Mouse (Mus musculus) CD4-positive, CD25-positive, alpha-beta regulatory T cell, adult 4 months (primary cell): ENCODE measurements around the gene Fubp1. TPM values are rescaled to one million over a fixed set of nuclear protein-coding genes. Genes with fewer than 3 reads are reported as not detected.

ENCODE experiments used
- ATAC-seq: one replicate; pipeline ENCODE4 v1.8.0; 2017
- polyA plus RNA-seq, 2 experiments: library from polyadenylated mRNA; unstranded; fragments of 100-300 nt; shearing (Covaris generic); gene quantifications; one replicate each; pipeline ENCODE4 v1.2.1; 2017

The Fubp1 gene
- polyA plus RNA-seq, 2 experiments from 2014 or later = 256 to 262 TPM

- ATAC-seq = no peak
Measured at GRCm38 (mm10) chr3:152282126-152282525, 71.9 kb downstream of the Fubp1 start.

- no peak for ATAC-seq
Measured at GRCm38 (mm10) chr3:152284306-152284705, 74.1 kb downstream of the Fubp1 start.

GRCm38 (mm10) chr3:152284759-152285158, 74.5 kb downstream of the Fubp1 start:
- ATAC-seq = no peak

Other genes starting within 250 kb of the Fubp1 start
- not detected for gene Gipc2, start 44.2 kb upstream of the Fubp1 start, polyA plus RNA-seq
- gene Dnajb4, start 120 bp upstream of the Fubp1 start, polyA plus RNA-seq = 1 to 10 TPM; 8.1 to 10.0 TPM
- 1 to 10 TPM; 2.0 to 5.2 TPM for gene Nexn, start 55.9 kb downstream of the Fubp1 start, polyA plus RNA-seq
- 1 to 10 TPM; 8.0 TPM for gene Miga1, start 130.0 kb downstream of the Fubp1 start, polyA plus RNA-seq
- gene Usp33, start 136.1 kb downstream of the Fubp1 start, polyA plus RNA-seq = 10 to 100 TPM; 33.9 to 35.5 TPM
- gene Zzz3, start 185.1 kb downstream of the Fubp1 start, polyA plus RNA-seq = 10 to 100 TPM; 33.7 to 34.7 TPM